Mouse (Mus musculus): ENCODE results near the gene Sh3gl3.

DNA sequence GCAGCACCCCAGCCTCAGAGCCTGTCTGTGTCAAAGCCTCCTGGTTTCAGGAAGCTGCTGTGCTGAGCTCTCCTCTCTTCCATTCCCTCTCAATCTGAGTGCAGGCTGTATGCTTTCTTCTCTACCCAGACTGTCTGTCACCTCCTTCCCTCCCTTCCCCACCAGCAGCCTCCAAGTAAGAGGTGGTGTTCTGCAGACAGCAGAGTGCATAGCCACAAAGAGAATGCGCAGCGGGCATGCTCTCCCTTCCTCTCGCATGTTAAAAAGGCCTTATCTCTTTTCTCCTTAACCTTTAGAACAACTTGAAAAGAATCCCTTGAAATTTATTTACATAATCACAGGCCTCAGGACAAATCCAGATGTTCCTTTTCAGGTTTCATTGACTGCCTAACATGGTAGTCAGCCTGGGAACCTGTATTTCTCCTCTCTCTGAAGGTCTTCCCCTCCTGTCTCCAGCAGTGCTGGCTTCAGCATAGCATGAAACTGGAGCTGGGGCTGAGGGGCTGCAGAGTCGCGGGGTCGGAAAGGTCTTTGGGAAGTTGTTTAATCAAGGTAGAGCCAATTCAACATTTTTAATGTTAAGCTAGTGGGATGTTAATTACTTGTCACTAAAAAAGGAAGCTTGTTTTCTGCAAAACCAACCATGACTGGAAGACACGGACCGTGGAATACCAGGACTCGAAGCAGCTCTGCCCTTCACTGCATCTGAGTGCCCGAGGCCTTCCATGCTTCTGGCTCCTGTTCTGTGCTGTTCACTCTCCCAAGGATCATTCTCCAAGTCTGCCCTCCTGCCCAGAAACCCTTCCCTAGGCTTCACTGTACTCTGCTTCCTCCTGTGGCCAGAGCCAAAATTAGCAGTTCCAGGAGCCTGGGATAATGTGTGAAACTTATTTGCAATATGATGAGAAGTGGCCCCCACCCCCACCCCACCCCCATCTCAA lies 50.5 kb downstream of the Sh3gl3 start:
- TF ChIP-seq E2F4 (IDR thresholded peaks at IDR 0.05; ENCODE audit: insufficient replicate concordance, low read depth, low read length): no peak
- no peak for TF ChIP-seq POLR2A (IDR thresholded peaks at IDR 0.05; ENCODE audit: low read depth, low read length)
- TF ChIP-seq PAX5 (IDR thresholded peaks at IDR 0.05; ENCODE audit: low read length): no peak
- no peak for TF ChIP-seq CTCF (conservative IDR thresholded peaks at IDR 0.05 in 1 of 2, IDR thresholded peaks at IDR 0.05 in 1 of 2; ENCODE audit: low read depth in 2 of 2, low read length in 2 of 2)

Measured in CH12.LX (cell line).